Mouse (Mus musculus) E14TG2a.4 (cell line): Measurements from ENCODE around the gene Bmpr1b.

Source experiments
- CTCF ChIP-seq: conservative IDR thresholded peaks from 2 replicates; pipeline ENCODE4 v1.5.1; 2014; ENCODE audit warnings: low read length
- NANOG ChIP-seq: IDR thresholded peaks from 2 replicates; pipeline ENCODE4 v1.6.1; 2014; ENCODE audit warnings: borderline replicate concordance, low read length, mixed read lengths
- POU5F1 ChIP-seq: IDR thresholded peaks from 2 replicates; pipeline ENCODE4 v1.6.1; 2014; ENCODE audit warnings: low read length, borderline replicate concordance

DNA sequence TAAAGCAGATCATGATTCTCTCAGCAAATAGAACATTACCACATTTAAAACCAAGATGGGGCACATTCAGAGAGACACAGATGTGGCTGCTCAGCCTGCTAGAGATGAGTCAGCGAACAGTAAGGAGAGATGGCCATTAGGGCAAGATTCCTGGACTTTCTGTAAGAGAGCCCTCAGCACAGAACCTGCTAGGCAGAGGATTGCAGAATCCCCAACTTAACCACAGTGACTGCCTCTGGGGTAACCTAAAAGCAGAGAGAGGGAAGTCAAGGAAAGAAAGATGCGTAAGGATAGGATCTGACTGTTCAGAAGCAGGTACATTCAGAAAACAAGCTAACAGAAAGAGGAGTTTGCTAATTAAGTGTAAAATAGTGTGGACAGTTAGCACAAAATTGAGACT, 118.5 kb downstream of the Bmpr1b start:
- TF ChIP-seq CTCF (no peak), POU5F1 (no peak), NANOG (no peak)
